Comparison of ENCODE assay signal across 8 mouse cellular contexts in the genomic region with DNA sequence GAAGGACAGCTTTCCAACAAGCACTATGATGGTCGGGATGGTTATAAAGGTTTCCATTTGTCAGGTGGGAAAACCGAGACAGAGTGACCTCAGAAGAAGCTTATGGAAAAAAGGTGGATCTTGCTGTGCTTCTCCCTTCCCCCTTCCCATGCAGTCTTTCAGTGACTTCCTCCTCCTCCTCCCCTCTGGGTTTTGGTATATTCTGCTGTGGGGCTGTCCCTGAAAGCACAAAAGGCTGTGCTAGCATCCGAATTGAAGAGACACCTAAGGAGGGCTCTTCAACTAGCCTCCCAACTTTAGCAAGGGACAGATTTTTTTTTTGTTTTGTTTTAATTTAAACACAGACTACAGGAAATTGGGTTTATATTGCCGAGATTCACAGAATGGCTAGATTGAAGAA. TPM values are rescaled to one million over a fixed set of nuclear protein-coding genes. Genes with fewer than 3 reads are reported as not detected.
A peak's percentile ranks its signal among the peaks of the same experiment; 100 is the strongest.
DNase-seq lines count a peak whose midpoint lies in the region; ATAC-seq and TF ChIP-seq lines count a peak whose summit lies in the region.
"Had no signal": no experiment of that assay in that cellular context is flagged by ENCODE, and none has a peak within 500 bp of the region (broad histone marks: within the 10 kb centered on the region; RNA-seq: fewer than 3 reads in every experiment).

No protein-coding gene starts in this region.

- peak overlapping the region; percentile 79 for H3K4me2 ChIP-seq in lung, embryonic 14.5 days
- H3K4me2 ChIP-seq in embryonic facial prominence, embryonic 15.5 days (replicated peaks), result peak overlapping the region; percentile 90
- peak overlapping the region; percentile 93 for H3K4me2 ChIP-seq in intestine, postnatal 0 days (replicated peaks; ENCODE audit: low read depth)
- peak overlapping the region; percentile 94 for H3K4me2 ChIP-seq in stomach, embryonic 15.5 days

- H3K4me1 ChIP-seq in lung, embryonic 14.5 days (ENCODE audit: insufficient read depth), result peaks cover 2% of the 10 kb centered on the region; the same call in 1 of the 2 replicates
- no peaks in the 10 kb centered on the region for H3K4me1 ChIP-seq in lung, adult 2 months (ENCODE audit: control insufficient read depth, insufficient read depth, low read length)
- peaks cover 22% of the 10 kb centered on the region for H3K4me1 ChIP-seq in embryonic facial prominence, embryonic 15.5 days
- no peaks in the 10 kb centered on the region for H3K4me1 ChIP-seq in intestine, postnatal 0 days (replicated peaks; ENCODE audit: control insufficient read depth, insufficient read depth, low read length)
- H3K4me1 ChIP-seq in stomach, embryonic 15.5 days, result peaks cover 19% of the 10 kb centered on the region

- DNase-seq in lung, embryonic 14.5 days, result no peak
- DNase-seq in lung, adult 2 months, result no peak
- no peak for DNase-seq in Muller cell, postnatal 12 days (ENCODE audit: inconsistent ontology term)
- no peak for DNase-seq in left cerebral cortex, adult 9 months (ENCODE audit: low spot score in 2 of 2)
- DNase-seq: thymus, postnatal 14 days had no signal

- H3K9me3 ChIP-seq in lung, embryonic 14.5 days (ENCODE audit: low read depth, low read length), result no peaks in the 10 kb centered on the region
- no peaks in the 10 kb centered on the region for H3K9me3 ChIP-seq in embryonic facial prominence, embryonic 15.5 days (replicated peaks)
- no peaks in the 10 kb centered on the region for H3K9me3 ChIP-seq in intestine, postnatal 0 days (ENCODE audit: control insufficient read depth)
- no peaks in the 10 kb centered on the region for H3K9me3 ChIP-seq in stomach, embryonic 15.5 days

- H3K4me3 ChIP-seq in lung, embryonic 14.5 days (ENCODE audit: low read depth, low read length), result peak overlapping the region; percentile 59
- no peak overlapping the region for H3K4me3 ChIP-seq in lung, adult 2 months (replicated peaks; ENCODE audit: extremely low read depth, low read depth, low read length)
- H3K4me3 ChIP-seq in embryonic facial prominence, embryonic 15.5 days (replicated peaks), result peak overlapping the region; percentile 66
- peak overlapping the region; percentile 59 for H3K4me3 ChIP-seq in intestine, postnatal 0 days (ENCODE audit: low read depth, low read length)
- H3K4me3 ChIP-seq in stomach, embryonic 15.5 days (replicated peaks), result peak overlapping the region; percentile 75

- no peak overlapping the region for H3K27ac ChIP-seq in lung, embryonic 14.5 days (ENCODE audit: low read depth)
- H3K27ac ChIP-seq in embryonic facial prominence, embryonic 15.5 days (replicated peaks), result no peak overlapping the region
- no peak overlapping the region for H3K27ac ChIP-seq in intestine, postnatal 0 days (ENCODE audit: low read depth, low read length)
- H3K27ac ChIP-seq in stomach, embryonic 15.5 days, result no peak overlapping the region

- WGBS in lung, embryonic 14.5 days, result 11% methylated on average over 4 of the region's 4 CpGs
- 11% methylated on average over 4 of the region's 4 CpGs for WGBS in lung, adult 2 months
- 10% methylated on average over 4 of the region's 4 CpGs for WGBS in embryonic facial prominence, embryonic 15.5 days
- 19% methylated on average over 4 of the region's 4 CpGs for WGBS in intestine, postnatal 0 days
- 9% methylated on average over 4 of the region's 4 CpGs for WGBS in stomach, embryonic 15.5 days

- ATAC-seq in lung, embryonic 14.5 days (ENCODE audit: insufficient read depth), result no peak
- no peak for ATAC-seq in embryonic facial prominence, embryonic 15.5 days (ENCODE audit: insufficient number of reproducible peaks, low FRiP score, low TSS enrichment, low read depth)
- no peak for ATAC-seq in intestine, postnatal 0 days
- no peak for ATAC-seq in stomach, embryonic 15.5 days (ENCODE audit: insufficient read depth, low FRiP score, low read depth)

- H3K27me3 ChIP-seq in lung, embryonic 14.5 days (ENCODE audit: insufficient read depth, low read length), result peaks cover 27% of the 10 kb centered on the region
- H3K27me3 ChIP-seq in embryonic facial prominence, embryonic 15.5 days, result peaks cover 34% of the 10 kb centered on the region
- peaks cover 23% of the 10 kb centered on the region; the same call in 1 of the 2 replicates for H3K27me3 ChIP-seq in intestine, postnatal 0 days (replicated peaks; ENCODE audit: control insufficient read depth, insufficient read depth, low read length)
- H3K27me3 ChIP-seq in stomach, embryonic 15.5 days (replicated peaks), result peaks cover 32% of the 10 kb centered on the region

- no peaks in the 10 kb centered on the region for H3K36me3 ChIP-seq in lung, embryonic 14.5 days (ENCODE audit: insufficient read depth)
- H3K36me3 ChIP-seq in embryonic facial prominence, embryonic 15.5 days, result no peaks in the 10 kb centered on the region
- no peaks in the 10 kb centered on the region for H3K36me3 ChIP-seq in intestine, postnatal 0 days (ENCODE audit: control insufficient read depth, insufficient read depth)
- no peaks in the 10 kb centered on the region for H3K36me3 ChIP-seq in stomach, embryonic 15.5 days

- no peak overlapping the region for H3K9ac ChIP-seq in lung, embryonic 14.5 days
- H3K9ac ChIP-seq in embryonic facial prominence, embryonic 15.5 days, result no peak overlapping the region
- H3K9ac ChIP-seq in intestine, postnatal 0 days (ENCODE audit: low read depth, low read length), result no peak overlapping the region
- no peak overlapping the region for H3K9ac ChIP-seq in stomach, embryonic 15.5 days

- TF ChIP-seq POLR2A in lung, adult 2 months (IDR thresholded peaks at IDR 0.05; ENCODE audit: borderline replicate concordance, extremely low read depth, low read depth, low read length), result no peak

- TF ChIP-seq CTCF in lung, embryonic 14.5 days (IDR thresholded peaks at IDR 0.05; ENCODE audit: low read depth), result no peak
- no peak for TF ChIP-seq CTCF in lung, adult 2 months (IDR thresholded peaks at IDR 0.05; ENCODE audit: insufficient read depth, low read length)
- no peak for TF ChIP-seq CTCF in intestine, postnatal 0 days (IDR thresholded peaks at IDR 0.05; ENCODE audit: low read depth)

RNA-seq across cellular contexts. Expression of a gene that starts 1.7 kb away (rescaled TPM):
- polyA plus RNA-seq in lung, embryonic 14.5 days (2014; fragmentation: Nextera tagmentation; extraction: Ambion mirVana), result 2.2 TPM in 2 replicates
- polyA plus RNA-seq in lung, adult 2 months (2012; rRNA removed), result 1.4 and 1.6 TPM in 2 replicates
- polyA plus RNA-seq in embryonic facial prominence, embryonic 15.5 days (2015; fragmentation: Nextera tagmentation; extraction: Ambion mirVana), result 2.6 and 2.8 TPM in 2 replicates
- polyA plus RNA-seq in intestine, postnatal 0 days (2015; fragmentation: Nextera tagmentation; extraction: Ambion mirVana), result 3.6 and 3.9 TPM in 2 replicates
- 6.6 TPM in 2 replicates for polyA plus RNA-seq in stomach, embryonic 15.5 days (2015; fragmentation: Nextera tagmentation; extraction: Ambion mirVana)
